Mouse (Mus musculus) erythroblast, embryonic 14.5 days (primary cell): ENCODE measurements around the gene Vps26c.

Source experiments
- GATA1 ChIP-seq: IDR thresholded peaks from 2 replicates; pipeline ENCODE4 v1.6.1; 2012; ENCODE audit warnings: low read length, inconsistent platforms, mixed read lengths
- TAL1 ChIP-seq: IDR thresholded peaks from 3 replicates; pipeline ENCODE4 v1.6.1; 2012; ENCODE audit warnings: low read length, inconsistent platforms, mixed read lengths

- TF ChIP-seq GATA1 (no peak), TAL1 (no peak)
Measured at GRCm38 (mm10) chr16:94535716-94536115, 9.1 kb upstream of the Vps26c start.
